Mouse (Mus musculus) regulatory T cell (primary cell): ENCODE results near the gene Smyd5.

Experiments
- in situ Hi-C: fragments of 300-600 bp; cut with MboI, MseI; formaldehyde crosslinking; loops from one replicate; pipeline ENCODE4 v1.15.1; 2025; ENCODE audit warnings: high pct_unique_total_duplicates

Gene Smyd5

GRCm38 (mm10) chr6:85431842-85432431 lies at the start of gene Smyd5:
Gene Smyd5 (plus strand): TSS chr6:85431989.
- in situ Hi-C loops = no loop called here

GRCm38 (mm10) chr6:85382791-85383190 lies 49.0 kb upstream of the Smyd5 start:
- in situ Hi-C loops = no loop called here

GRCm38 (mm10) chr6:85388608-85389007 lies 43.2 kb upstream of the Smyd5 start:
- in situ Hi-C loops = loop anchor here (5.0 kb wide), 1 partner anchor 41 kb away; no protein-coding TSS in a partner anchor

GRCm38 (mm10) chr6:85391803-85392202 lies 40.0 kb upstream of the Smyd5 start:
- in situ Hi-C loops = no loop called here

GRCm38 (mm10) chr6:85395360-85395759 lies 36.4 kb upstream of the Smyd5 start:
- in situ Hi-C loops = no loop called here

GRCm38 (mm10) chr6:85397165-85397564 lies 34.6 kb upstream of the Smyd5 start:
- in situ Hi-C loops = no loop called here

- in situ Hi-C loops = no loop called here
Observed at GRCm38 (mm10) chr6:85399715-85400114, 32.1 kb upstream of the Smyd5 start.

GRCm38 (mm10) chr6:85402613-85403012 lies 29.2 kb upstream of the Smyd5 start:
- in situ Hi-C loops = no loop called here

GRCm38 (mm10) chr6:85403039-85403438 lies 28.8 kb upstream of the Smyd5 start:
- in situ Hi-C loops = no loop called here

GRCm38 (mm10) chr6:85409003-85409402 lies 22.8 kb upstream of the Smyd5 start:
- in situ Hi-C loops = loop anchor here (5.0 kb wide), 1 partner anchor 257 kb away; no protein-coding TSS in a partner anchor

GRCm38 (mm10) chr6:85410771-85411273 lies 21.0 kb upstream of the Smyd5 start:
- in situ Hi-C loops = no loop called here

GRCm38 (mm10) chr6:85415829-85416228 lies 16.0 kb upstream of the Smyd5 start:
- in situ Hi-C loops = no loop called here

- in situ Hi-C loops = no loop called here
Observed at GRCm38 (mm10) chr6:85419150-85419549, 12.6 kb upstream of the Smyd5 start.

GRCm38 (mm10) chr6:85423836-85424379 lies 7.9 kb upstream of the Smyd5 start, which contains the start of gene Noto:
Gene Noto (plus strand): TSS chr6:85423886.
- in situ Hi-C loops = no loop called here

- in situ Hi-C loops = no loop called here
Observed at GRCm38 (mm10) chr6:85431274-85431841, 431 bp upstream of the Smyd5 start.

- in situ Hi-C loops = no loop called here
Observed at GRCm38 (mm10) chr6:85433865-85434264, 2.1 kb downstream of the Smyd5 start.

GRCm38 (mm10) chr6:85436204-85436603 lies 4.4 kb downstream of the Smyd5 start:
- in situ Hi-C loops = no loop called here

- in situ Hi-C loops = no loop called here
Observed at GRCm38 (mm10) chr6:85436631-85437030, 4.8 kb downstream of the Smyd5 start.

GRCm38 (mm10) chr6:85441142-85441541 lies 9.4 kb downstream of the Smyd5 start:
- in situ Hi-C loops = no loop called here

GRCm38 (mm10) chr6:85443488-85444233 lies 11.9 kb downstream of the Smyd5 start:
- in situ Hi-C loops = no loop called here

- in situ Hi-C loops = no loop called here
Observed at GRCm38 (mm10) chr6:85444266-85444965, 12.6 kb downstream of the Smyd5 start.

- in situ Hi-C loops = no loop called here
Observed at GRCm38 (mm10) chr6:85445286-85445685, 13.5 kb downstream of the Smyd5 start.
